Mouse (Mus musculus) hindbrain, embryonic 14.5 days (tissue): ENCODE data around the gene Maz. TPM values are rescaled to one million over a fixed set of nuclear protein-coding genes. Genes with fewer than 3 reads are reported as not detected.
A peak's percentile ranks its signal among the peaks of the same experiment; 100 is the strongest.

ENCODE experiments used
- ATAC-seq: fragments of 200-750 bp; cut with Nextera tagmentation; 2 replicates; pipeline ENCODE4 v1.8.0; 2017; ENCODE audit warnings: moderate number of reproducible peaks, mild to moderate bottlenecking, moderate TSS enrichment, moderate library complexity; ENCODE audit not compliant: low FRiP score
- DNase-seq: peaks from one replicate; pipeline ENCODE4 v3.0.0-alpha.2; 2015; ENCODE audit warnings: low spot score
- H3K27ac ChIP-seq: fragments of 300-500 bp; sonication (generic); 2 replicates; pipeline ENCODE4 v1.5.1; 2014; ENCODE audit warnings: mild to moderate bottlenecking, moderate library complexity
- H3K27me3 ChIP-seq: fragments of 300-500 bp; sonication (generic); 2 replicates; pipeline ENCODE4 v1.6.1; 2014; ENCODE audit warnings: mild to moderate bottlenecking, low read length, mixed read lengths; ENCODE audit not compliant: control insufficient read depth, insufficient read depth
- H3K36me3 ChIP-seq: fragments of 300-500 bp; sonication (generic); replicated peaks from 2 replicates; pipeline ENCODE4 v1.6.1; 2014; ENCODE audit not compliant: control insufficient read depth, insufficient read depth
- H3K4me1 ChIP-seq: fragments of 300-500 bp; sonication (generic); replicated peaks from 2 replicates; pipeline ENCODE4 v1.6.1; 2014; ENCODE audit warnings: antibody characterized with exemption, low read length, mixed read lengths; ENCODE audit not compliant: control insufficient read depth, insufficient read depth
- H3K4me2 ChIP-seq: fragments of 300-500 bp; sonication (generic); replicated peaks from 2 replicates; pipeline ENCODE4 v1.6.1; 2014; ENCODE audit warnings: mild to moderate bottlenecking, moderate library complexity
- H3K4me3 ChIP-seq: fragments of 300-500 bp; sonication (generic); replicated peaks from 2 replicates; pipeline ENCODE4 v1.5.1; 2014; ENCODE audit warnings: mild to moderate bottlenecking, low read length
- H3K9ac ChIP-seq: fragments of 300-500 bp; sonication (generic); 2 replicates; pipeline ENCODE4 v1.6.1; 2014
- H3K9me3 ChIP-seq: fragments of 300-500 bp; sonication (generic); 2 replicates; pipeline ENCODE4 v1.6.1; 2016; ENCODE audit warnings: low read length; ENCODE audit not compliant: control insufficient read depth
- WGBS: fragments of 180-500 bp; shearing (Covaris S2); extraction: QIAGEN DNeasy Blood & Tissue Kit; methylation state at CpG from one replicate; pipeline ENCODE4 v1.1.7; 2014; 5-methylcytosine and 5-hydroxymethylcytosine counted together
- polyA plus RNA-seq: library from polyadenylated mRNA; unstranded; fragments of >200 nt; fragmentation: Nextera tagmentation; extraction: Ambion mirVana; gene quantifications from 2 replicates; pipeline ENCODE4 v1.2.1, GENCODE M21; 2014

Gene Maz
- polyA plus RNA-seq, 1 experiment from 2014 or later: 68.6 TPM

GRCm38 (mm10) chr7:127030172-127030571, 3.3 kb upstream of the Maz start:
- Histone ChIP-seq H3K4me1 (peaks cover 7% of the 10 kb centered on the region), H3K27me3 (no peaks in the 10 kb centered on the region), H3K9ac (no peak overlapping the region), H3K36me3 (0 out of 2 replicates have a peak, but pooled peaks cover 10% of the 10 kb centered on the region), H3K4me3 (no peak overlapping the region), H3K9me3 (no peaks in the 10 kb centered on the region), H3K4me2 (no peak overlapping the region), H3K27ac (no peak overlapping the region)
- DNase-seq: no peak
- 100% methylated on average over 1 of the region's 1 CpGs for WGBS
- ATAC-seq: no peak

DNA sequence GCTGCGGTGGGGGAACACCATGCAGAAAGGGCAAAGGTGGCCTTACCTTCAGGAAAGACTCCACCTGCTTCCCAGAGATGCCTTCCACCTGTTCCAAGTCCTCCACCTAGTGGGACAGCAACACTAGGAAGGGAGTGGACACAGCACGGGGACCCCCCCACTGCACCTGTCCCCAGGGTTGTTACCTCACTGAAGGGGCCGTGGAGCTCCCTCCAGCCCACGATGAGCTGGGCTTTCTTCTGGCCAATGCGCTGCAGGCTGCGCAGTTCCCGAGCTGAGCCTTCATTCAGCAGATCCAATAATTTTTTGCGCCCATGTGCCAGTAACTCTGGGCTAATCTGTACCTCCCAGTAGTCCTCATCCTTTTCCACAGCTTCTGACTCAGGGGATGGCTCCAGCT, 1.0 kb upstream of the Maz start:
- Histone ChIP-seq H3K36me3 (peaks cover 29% of the 10 kb centered on the region), H3K4me2 (peak overlapping the region; percentile 90), H3K9ac (peak overlapping the region; percentile 63), H3K9me3 (no peaks in the 10 kb centered on the region), H3K4me1 (peaks cover 28% of the 10 kb centered on the region), H3K27ac (peak overlapping the region; percentile 100), H3K4me3 (peak overlapping the region; percentile 92), H3K27me3 (no peaks in the 10 kb centered on the region)
- WGBS: 58% methylated on average over 8 of the region's 8 CpGs
- peak; percentile 3; the same call in 1 of the 2 replicates for ATAC-seq
- no peak for DNase-seq

DNA sequence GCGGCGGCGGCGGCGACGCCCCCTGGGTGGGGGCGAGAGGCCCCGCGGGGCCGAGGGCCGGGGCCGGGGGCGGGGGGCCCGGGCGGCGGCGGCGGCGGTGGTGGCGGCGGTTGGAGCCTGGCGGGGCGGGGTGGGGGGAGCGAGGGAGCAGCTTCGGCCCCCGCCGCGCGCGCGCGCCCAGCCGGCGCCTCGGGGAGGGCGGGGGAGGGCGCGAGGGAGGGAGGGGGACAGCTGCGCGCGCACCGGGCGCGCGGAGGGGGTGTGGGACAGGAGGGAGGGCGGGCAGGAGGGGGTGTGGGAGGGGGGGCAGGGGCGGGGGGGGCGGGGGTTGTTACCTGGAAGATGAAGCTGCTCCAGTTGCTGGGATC, 237 bp downstream of the Maz start:
- Histone ChIP-seq H3K27me3 (no peaks in the 10 kb centered on the region), H3K4me1 (peaks cover 35% of the 10 kb centered on the region), H3K9ac (peak overlapping the region; percentile 99), H3K4me2 (peak overlapping the region; percentile 90), H3K36me3 (peaks cover 32% of the 10 kb centered on the region), H3K4me3 (peak overlapping the region; percentile 92), H3K9me3 (no peaks in the 10 kb centered on the region), H3K27ac (peak overlapping the region; percentile 100)
- no peak; the same call in 1 of the 2 replicates for ATAC-seq
- peak; percentile 82 for DNase-seq
- WGBS: no CpG with 5 or more reads among the region's 48 CpGs

GRCm38 (mm10) chr7:127026161-127026600, 656 bp downstream of the Maz start:
- H3K4me1 ChIP-seq: peaks cover 39% of the 10 kb centered on the region
- H3K27ac ChIP-seq: peak overlapping the region; percentile 100
- 0% methylated on average over 18 of the region's 48 CpGs for WGBS
- DNase-seq: peak; percentile 43
- H3K27me3 ChIP-seq: no peaks in the 10 kb centered on the region
- H3K9me3 ChIP-seq: no peaks in the 10 kb centered on the region
- peaks cover 32% of the 10 kb centered on the region for H3K36me3 ChIP-seq
- H3K4me3 ChIP-seq: peak overlapping the region; percentile 92
- peak; percentile 7 for ATAC-seq
- peak overlapping the region; percentile 99 for H3K9ac ChIP-seq
- peak overlapping the region; percentile 90 for H3K4me2 ChIP-seq

DNA sequence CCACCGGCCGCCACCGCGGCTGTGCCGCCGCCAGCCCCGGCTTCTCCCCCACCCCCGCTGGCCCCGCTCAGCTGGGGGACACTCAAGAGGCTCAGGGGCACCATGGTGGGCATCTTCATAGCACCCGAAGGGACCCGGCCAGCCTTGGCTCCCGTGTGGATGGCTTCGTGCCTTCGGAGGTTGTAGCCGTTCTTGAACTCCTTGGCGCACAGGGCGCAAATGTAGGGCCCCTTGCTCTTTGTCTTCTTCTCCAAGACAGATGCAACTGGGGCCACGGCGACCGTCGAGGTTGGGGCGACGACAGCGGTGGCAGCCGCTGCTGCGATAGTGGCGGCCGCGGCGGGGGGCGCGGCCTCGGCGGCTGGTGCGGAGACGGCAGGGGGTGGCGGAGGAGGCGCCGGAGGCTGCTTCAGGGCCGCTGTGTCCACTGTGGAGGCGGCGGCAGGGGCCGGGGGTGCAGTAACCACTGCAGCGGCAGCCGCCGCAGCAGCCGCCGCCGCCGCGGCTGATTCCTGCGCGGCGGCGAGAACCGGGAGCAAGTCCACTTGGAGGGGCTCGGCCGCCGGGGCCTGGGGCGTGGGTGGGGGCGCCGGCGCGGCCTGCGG, 1.2 kb downstream of the Maz start:
- Histone ChIP-seq H3K4me3 (peak overlapping the region; percentile 92), H3K4me2 (peak overlapping the region; percentile 90), H3K36me3 (peaks cover 32% of the 10 kb centered on the region), H3K9me3 (no peaks in the 10 kb centered on the region), H3K9ac (peak overlapping the region; percentile 99), H3K27ac (peak overlapping the region; percentile 100), H3K4me1 (peaks cover 44% of the 10 kb centered on the region), H3K27me3 (no peaks in the 10 kb centered on the region)
- no peak for DNase-seq
- WGBS: under 1% methylated on average over 23 of the region's 65 CpGs
- no peak for ATAC-seq

DNA sequence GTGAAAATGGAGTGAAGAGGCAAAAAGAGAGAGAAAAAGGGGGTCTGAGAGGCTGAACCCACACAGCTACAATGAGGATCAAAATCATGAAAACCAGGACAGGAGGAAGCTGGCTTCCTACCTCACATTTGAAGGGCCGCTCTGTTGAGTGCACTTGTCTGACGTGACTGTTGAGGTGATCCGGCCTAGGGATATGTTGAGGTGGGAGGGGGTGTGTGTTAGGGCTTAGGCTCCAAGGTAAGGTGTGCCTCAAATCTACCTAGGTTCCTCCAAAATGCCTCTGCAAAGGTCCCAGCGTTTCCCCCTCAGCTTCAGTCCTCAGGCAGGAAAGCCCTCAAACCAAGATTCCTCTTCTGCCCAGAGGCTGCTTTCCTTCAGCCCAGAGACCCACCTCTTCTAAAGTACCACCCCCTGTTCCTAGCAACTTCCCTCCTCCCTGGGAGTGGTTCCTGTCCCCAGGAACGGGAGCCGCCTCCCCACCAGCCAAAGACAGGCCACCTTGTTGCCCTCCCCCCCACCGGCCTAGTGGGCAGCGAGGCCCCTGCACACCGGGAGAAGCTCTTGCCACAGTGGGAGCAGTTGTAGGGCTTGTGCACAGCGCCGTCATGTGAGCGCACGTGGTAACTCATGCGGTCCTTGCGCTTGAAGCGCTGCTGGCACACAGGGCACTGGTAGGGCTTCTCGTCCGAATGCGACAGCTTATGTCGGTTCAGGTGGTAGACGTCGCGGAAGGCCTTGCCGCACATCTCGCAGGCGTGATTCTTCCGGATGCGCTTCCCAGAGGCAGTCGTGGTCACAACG, 1.9 kb downstream of the Maz start:
- H3K4me1 ChIP-seq: peaks cover 51% of the 10 kb centered on the region
- no peaks in the 10 kb centered on the region for H3K27me3 ChIP-seq
- DNase-seq (peak; percentile 74), ATAC-seq (peak; percentile 21; the same call in 1 of the 2 replicates)
- H3K4me3 ChIP-seq: peak overlapping the region; percentile 92
- H3K4me2 ChIP-seq: peak overlapping the region; percentile 90
- peak overlapping the region; percentile 100 for H3K27ac ChIP-seq
- WGBS: 1% methylated on average over 30 of the region's 30 CpGs
- peak overlapping the region; percentile 99 for H3K9ac ChIP-seq
- peaks cover 32% of the 10 kb centered on the region for H3K36me3 ChIP-seq
- H3K9me3 ChIP-seq: no peaks in the 10 kb centered on the region

DNA sequence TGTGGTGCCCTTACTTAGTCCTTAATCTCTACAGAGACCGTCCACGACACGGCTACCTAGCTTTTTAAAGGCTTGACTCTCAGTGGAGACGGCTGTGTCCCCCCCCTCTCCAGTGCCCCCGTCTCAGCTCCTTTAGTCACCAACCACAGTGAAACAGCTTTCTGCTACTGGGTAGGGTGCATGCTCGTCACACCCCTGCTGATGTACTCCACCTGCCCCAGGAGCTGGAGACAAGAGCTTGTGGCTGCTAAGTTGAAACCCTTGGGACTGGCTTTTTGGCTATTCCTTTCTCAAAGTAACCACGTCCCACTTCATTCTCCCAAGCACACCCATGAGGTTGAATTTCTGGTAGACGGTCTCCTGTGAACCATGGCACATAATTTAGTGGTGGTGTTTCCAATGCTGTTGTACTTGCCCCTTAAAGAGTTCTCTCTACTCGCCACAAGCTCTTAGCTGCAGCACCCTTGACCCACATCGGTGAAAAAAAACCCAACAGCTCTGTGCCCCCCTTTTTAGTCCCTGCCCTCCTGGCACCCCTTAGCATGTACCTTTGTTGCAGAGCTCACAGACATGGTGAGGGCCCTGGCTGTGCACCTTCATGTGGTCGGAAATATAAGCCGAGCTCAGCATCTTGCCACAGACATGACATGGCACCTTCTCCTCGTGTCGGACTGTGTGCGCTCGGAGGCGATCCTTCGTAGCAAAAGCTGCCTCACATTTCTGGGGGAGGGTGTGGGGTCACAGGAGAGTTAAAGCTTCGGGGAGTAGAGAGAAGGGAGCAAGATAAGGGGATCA, 2.7 kb downstream of the Maz start:
- peak overlapping the region; percentile 90 for H3K4me2 ChIP-seq
- H3K9ac ChIP-seq: peak overlapping the region; percentile 99
- no peaks in the 10 kb centered on the region for H3K9me3 ChIP-seq
- WGBS: 23% methylated on average over 19 of the region's 19 CpGs
- H3K27ac ChIP-seq: peak overlapping the region; percentile 100
- DNase-seq: no peak
- H3K4me1 ChIP-seq: peaks cover 55% of the 10 kb centered on the region
- H3K27me3 ChIP-seq: no peaks in the 10 kb centered on the region
- H3K36me3 ChIP-seq: peaks cover 32% of the 10 kb centered on the region
- ATAC-seq: no peak
- peak overlapping the region; percentile 92 for H3K4me3 ChIP-seq

DNA sequence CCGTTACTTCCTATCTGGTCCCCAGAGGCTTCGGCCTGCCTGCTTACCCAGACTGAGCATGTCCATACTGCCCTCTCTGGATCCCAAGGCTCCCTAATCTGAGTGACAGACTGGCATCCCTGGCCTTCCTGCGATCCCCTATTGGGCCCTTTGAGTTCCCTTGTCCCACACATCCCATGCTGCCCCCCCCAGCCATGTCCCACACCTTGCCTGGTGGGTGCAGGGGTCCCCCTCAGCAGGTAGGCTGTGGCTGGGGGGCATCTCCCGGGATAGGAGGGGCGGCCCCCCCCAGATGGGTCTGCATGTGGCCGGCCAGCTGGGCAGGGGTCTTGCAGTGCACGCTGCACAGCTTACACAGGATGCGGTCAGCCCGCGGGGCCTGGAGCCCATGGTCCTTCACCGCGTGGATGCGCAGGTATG, 3.6 kb downstream of the Maz start:
- Histone ChIP-seq H3K36me3 (peaks cover 32% of the 10 kb centered on the region), H3K9ac (peak overlapping the region; percentile 99), H3K9me3 (no peaks in the 10 kb centered on the region), H3K27me3 (no peaks in the 10 kb centered on the region), H3K4me3 (peak overlapping the region; percentile 92), H3K4me2 (peak overlapping the region; percentile 90), H3K4me1 (peaks cover 55% of the 10 kb centered on the region), H3K27ac (no peak overlapping the region)
- ATAC-seq (no peak), DNase-seq (no peak)
- 71% methylated on average over 13 of the region's 13 CpGs for WGBS
